Mouse (Mus musculus): ENCODE results near the gene Asb15. TPM values are rescaled to one million over a fixed set of nuclear protein-coding genes. Genes with fewer than 3 reads are reported as not detected.

The Asb15 gene
- polyA plus RNA-seq, 1 experiment from 2014 or later = not detected

Other genes with a start within 250 kb of the Asb15 start
- 0.82 and 1.2 TPM in 2 replicates for gene Iqub, start 13.1 kb upstream of the Asb15 start, polyA plus RNA-seq (2015; fragmentation: Nextera tagmentation; extraction: Ambion mirVana)
- gene Ndufa5, start 131 bp upstream of the Asb15 start, polyA plus RNA-seq (2015; fragmentation: Nextera tagmentation; extraction: Ambion mirVana) = 274 and 298 TPM in 2 replicates
- gene Lmod2, start 69.6 kb downstream of the Asb15 start, polyA plus RNA-seq (2015; fragmentation: Nextera tagmentation; extraction: Ambion mirVana) = not detected in 2 replicates
- gene Wasl, start 136.9 kb downstream of the Asb15 start, polyA plus RNA-seq (2015; fragmentation: Nextera tagmentation; extraction: Ambion mirVana) = 58.3 and 58.5 TPM in 2 replicates
- gene Hyal6, start 205.1 kb downstream of the Asb15 start, polyA plus RNA-seq (2015; fragmentation: Nextera tagmentation; extraction: Ambion mirVana) = not detected in 2 replicates
- gene Hyal4, start 220.2 kb downstream of the Asb15 start, polyA plus RNA-seq (2015; fragmentation: Nextera tagmentation; extraction: Ambion mirVana) = not detected in 2 replicates